ENCODE assay signal across 8 mouse cellular contexts in the genomic region with DNA sequence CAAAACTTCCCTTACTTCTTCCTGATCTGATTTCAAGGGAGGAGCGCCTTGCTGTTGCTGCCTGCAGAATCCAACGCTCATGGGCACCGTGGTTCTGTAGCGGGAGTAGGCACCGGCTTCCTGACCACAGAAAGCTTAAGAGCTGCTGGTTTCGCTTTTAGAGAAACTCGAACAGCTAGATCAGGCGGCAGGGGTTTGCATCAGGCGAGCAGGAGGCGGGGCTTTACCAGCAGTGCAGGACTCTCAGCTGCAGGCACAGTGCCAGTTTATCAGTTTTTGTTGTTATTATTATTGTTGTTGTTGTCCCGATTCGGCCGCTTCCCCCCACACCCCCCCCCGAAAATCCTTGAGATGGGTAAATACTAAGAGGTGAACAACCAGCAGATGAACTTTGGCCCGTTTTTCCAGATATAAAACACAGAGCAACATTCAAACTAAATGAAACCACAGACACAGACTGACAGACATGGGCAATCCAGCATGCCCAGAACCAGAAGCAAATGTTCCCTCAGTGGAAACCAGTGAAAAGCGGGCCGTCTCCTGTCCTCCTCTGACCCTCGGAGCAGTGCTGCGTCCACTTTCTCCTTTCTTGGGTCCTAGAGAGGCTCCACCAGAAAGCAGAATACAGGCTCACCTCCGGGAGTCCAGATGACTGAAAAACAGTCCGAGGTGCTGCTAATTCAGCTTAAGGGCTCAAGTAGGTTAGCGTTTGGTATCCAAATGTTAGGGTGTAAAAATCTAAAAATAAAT. TPM values are rescaled to one million over a fixed set of nuclear protein-coding genes. Genes with fewer than 3 reads are reported as not detected.
DNase-seq lines count a peak whose midpoint lies in the region; ATAC-seq and TF ChIP-seq lines count a peak whose summit lies in the region.

A gene (minus strand): TSS at position 203 of the 750 bp plus-strand sequence.

- peak within 1 kb of the TSS; percentile 55; the same call in 1 of the 2 replicates for H3K27ac ChIP-seq in forebrain, postnatal 0 days (ENCODE audit: low read depth, low read length)
- peak within 1 kb of the TSS; percentile 81 for H3K27ac ChIP-seq in lung, embryonic 15.5 days
- H3K27ac ChIP-seq in olfactory bulb, adult 2 months (ENCODE audit: insufficient read depth, low read depth, low read length): peak within 1 kb of the TSS; percentile 70
- peak within 1 kb of the TSS; percentile 92 for H3K27ac ChIP-seq in thymus, adult 2 months (ENCODE audit: control insufficient read depth, insufficient read depth, low read length)

- H3K4me3 ChIP-seq in G1E (ENCODE audit: low read depth, low read length): peak within 1 kb of the TSS; percentile 71
- H3K4me3 ChIP-seq in forebrain, postnatal 0 days (ENCODE audit: low read depth, low read length): peak within 1 kb of the TSS; percentile 40
- peak within 1 kb of the TSS; percentile 50 for H3K4me3 ChIP-seq in lung, embryonic 15.5 days
- H3K4me3 ChIP-seq in olfactory bulb, adult 2 months (ENCODE audit: insufficient read depth, low read depth, low read length): peak within 1 kb of the TSS; percentile 58
- peak within 1 kb of the TSS; percentile 65 for H3K4me3 ChIP-seq in thymus, adult 2 months (ENCODE audit: control insufficient read depth, insufficient read depth, low read length)

- peaks cover 18% of the 10 kb centered on the region for H3K36me3 ChIP-seq in G1E (replicated peaks)
- H3K36me3 ChIP-seq in forebrain, postnatal 0 days (ENCODE audit: insufficient read depth): no peaks in the 10 kb centered on the region
- H3K36me3 ChIP-seq in lung, embryonic 15.5 days: no peaks in the 10 kb centered on the region
- no peaks in the 10 kb centered on the region for H3K36me3 ChIP-seq in thymus, adult 2 months (ENCODE audit: control insufficient read depth, insufficient read depth, low read length)

- H3K27me3 ChIP-seq in G1E (ENCODE audit: insufficient read depth, low read length): no peaks in the 10 kb centered on the region
- H3K27me3 ChIP-seq in forebrain, postnatal 0 days (ENCODE audit: insufficient read depth, low read length): no peaks in the 10 kb centered on the region
- no peaks in the 10 kb centered on the region for H3K27me3 ChIP-seq in lung, embryonic 15.5 days
- H3K27me3 ChIP-seq in thymus, adult 2 months (ENCODE audit: control insufficient read depth, insufficient read depth, low read length): no peaks in the 10 kb centered on the region

- peak within 1 kb of the TSS; percentile 58 for H3K4me2 ChIP-seq in forebrain, postnatal 0 days (ENCODE audit: low read depth)
- peak within 1 kb of the TSS; percentile 66 for H3K4me2 ChIP-seq in lung, embryonic 15.5 days

- H3K9ac ChIP-seq in forebrain, postnatal 0 days: peak within 1 kb of the TSS; percentile 43
- peak within 1 kb of the TSS; percentile 48 for H3K9ac ChIP-seq in lung, embryonic 15.5 days

- TF ChIP-seq POLR2A in olfactory bulb, adult 2 months (IDR thresholded peaks at IDR 0.05; ENCODE audit: insufficient read depth, low read depth, low read length): no peak
- 0 out of 2 replicates have a peak, but pooled peaks have one; percentile 20 for TF ChIP-seq POLR2A in thymus, adult 2 months (IDR thresholded peaks at IDR 0.05; ENCODE audit: control insufficient read depth, extremely low read depth, insufficient read depth, low read length, poor library complexity)

- peaks cover 26% of the 10 kb centered on the region for H3K4me1 ChIP-seq in G1E (ENCODE audit: insufficient read depth, low read depth, low read length)
- H3K4me1 ChIP-seq in forebrain, postnatal 0 days (ENCODE audit: insufficient read depth): no peaks in the 10 kb centered on the region
- no peaks in the 10 kb centered on the region for H3K4me1 ChIP-seq in lung, embryonic 15.5 days
- peaks cover 3% of the 10 kb centered on the region; the same call in 1 of the 2 replicates for H3K4me1 ChIP-seq in olfactory bulb, adult 2 months (ENCODE audit: control insufficient read depth, insufficient read depth, low read length)
- 0 out of 2 replicates have a peak, but pooled peaks cover 5% of the 10 kb centered on the region for H3K4me1 ChIP-seq in thymus, adult 2 months (replicated peaks; ENCODE audit: control insufficient read depth, insufficient read depth, low read length)

- H3K9me3 ChIP-seq in G1E (replicated peaks): no peaks in the 10 kb centered on the region
- no peaks in the 10 kb centered on the region for H3K9me3 ChIP-seq in forebrain, postnatal 0 days (ENCODE audit: low read length)
- no peaks in the 10 kb centered on the region for H3K9me3 ChIP-seq in lung, embryonic 15.5 days

- peak; percentile 53 for DNase-seq in G1E (ENCODE audit: low spot score)
- DNase-seq in cerebellum, adult 8-10 months: peak; percentile 10
- DNase-seq in forebrain, postnatal 0 days: peak; percentile 40
- DNase-seq in heart, postnatal 4 days: peak; percentile 77
- DNase-seq in layer of hippocampus, adult 8-10 months (ENCODE audit: low spot score in 2 of 2): peak; percentile 6 to 19
- peak; percentile 83 for DNase-seq in thymus, adult 2 months

- no peak for TF ChIP-seq CTCF in G1E (IDR thresholded peaks at IDR 0.05; ENCODE audit: low read depth, low read length)
- TF ChIP-seq CTCF in forebrain, postnatal 0 days (IDR thresholded peaks at IDR 0.05; ENCODE audit: low read depth): no peak
- no peak for TF ChIP-seq CTCF in olfactory bulb, adult 2 months (IDR thresholded peaks at IDR 0.05; ENCODE audit: insufficient read depth, low read depth, low read length)
- TF ChIP-seq CTCF in thymus, adult 2 months (IDR thresholded peaks at IDR 0.05; ENCODE audit: borderline replicate concordance, control insufficient read depth, extremely low read depth, insufficient read depth, low read length, poor library complexity): no peak

- ATAC-seq in G1E (ENCODE audit: extremely low read depth, insufficient number of reproducible peaks, low FRiP score, poor library complexity, severe bottlenecking): peak; percentile 92
- peak; percentile 74 for ATAC-seq in forebrain, postnatal 0 days
- peak; percentile 85; the same call in 1 of the 2 replicates for ATAC-seq in lung, embryonic 15.5 days (ENCODE audit: borderline replicate concordance, extremely low read depth, low FRiP score, low TSS enrichment)

- WGBS in forebrain, postnatal 0 days: 4% methylated on average over 22 of the region's 22 CpGs
- 4% methylated on average over 22 of the region's 22 CpGs for WGBS in lung, embryonic 15.5 days
- WGBS in olfactory bulb, adult 2 months: 5% methylated on average over 22 of the region's 22 CpGs
- WGBS in thymus, adult 2 months: 1% methylated on average over 22 of the region's 22 CpGs

RNA-seq across cellular contexts. Expression of the gene that starts here (rescaled TPM):
- total RNA-seq in G1E (2014; fragmentation: Nextera tagmentation) (26.6 and 26.8 TPM in 2 replicates), G1E (2017) (7.0 and 7.2 TPM in 2 replicates)
- 0.43 and 0.51 TPM in 2 replicates for polyA plus RNA-seq in G1E (2012)
- 1.2 and 2.0 TPM in 2 replicates for total RNA-seq in forebrain, postnatal 0 days (2014; rRNA removed)
- polyA plus RNA-seq in forebrain, postnatal 0 days (2015; fragmentation: Nextera tagmentation; extraction: Ambion mirVana): 2.3 and 2.4 TPM in 2 replicates
- 1 to 10 TPM; 4.0 to 7.4 TPM for total RNA-seq in heart, postnatal 4 days (2021)
- 10 to 100 TPM in 1 of 4 experiments, 1 to 10 TPM in 3; 2.1 to 11.1 (median 4.4) TPM for total RNA-seq in layer of hippocampus, adult 8-10 months (2022)
- polyA plus RNA-seq in lung, embryonic 15.5 days (2015; fragmentation: Nextera tagmentation; extraction: Ambion mirVana): 6.3 and 6.5 TPM in 2 replicates
- polyA plus RNA-seq in olfactory bulb, adult 2 months (2012; ENCODE audit: insufficient read depth, insufficient read length, low replicate concordance, missing spikeins): not detected in 2 replicates
- polyA plus RNA-seq in thymus, adult 2 months (2012; rRNA removed): 34.9 and 48.1 TPM in 2 replicates

Comparison
In these comparisons a context has a peak if more than half of its experiments do, and no peak if none do; other contexts are left out.
1. Peak in every context shown above with its lines: DNase-seq, ATAC-seq, H3K4me3 ChIP-seq and H3K27ac ChIP-seq.
2. DNase-seq: peak in every context shown above with its lines; median percentile 83 in thymus, adult 2 months; 77 in heart, postnatal 4 days; 53 in G1E; 40 in forebrain, postnatal 0 days; 12 in layer of hippocampus, adult 8-10 months; 10 in cerebellum, adult 8-10 months.